Mouse (Mus musculus) testis, adult 2 months (tissue): Measurements from ENCODE around the gene Adgrd1. TPM values are rescaled to one million over a fixed set of nuclear protein-coding genes. Genes with fewer than 3 reads are reported as not detected.

ENCODE experiments used
- H3K27ac ChIP-seq: fragments of 200-500 bp; 2 replicates; pipeline ENCODE4 v1.5.1; 2012; ENCODE audit warnings: low read depth, low read length; ENCODE audit not compliant: control insufficient read depth, insufficient read depth
- H3K27me3 ChIP-seq: fragments of 200-500 bp; 2 replicates; pipeline ENCODE4 v1.6.1; 2012; ENCODE audit warnings: mild to moderate bottlenecking, low read length, moderate library complexity; ENCODE audit not compliant: control insufficient read depth, insufficient read depth
- H3K36me3 ChIP-seq: fragments of 200-500 bp; 2 replicates; pipeline ENCODE4 v1.6.1; 2012; ENCODE audit warnings: mild to moderate bottlenecking, low read length; ENCODE audit not compliant: control insufficient read depth, insufficient read depth
- H3K4me1 ChIP-seq: fragments of 200-500 bp; 2 replicates; pipeline ENCODE4 v1.6.1; 2012; ENCODE audit warnings: low read length; ENCODE audit not compliant: control insufficient read depth, insufficient read depth
- H3K4me3 ChIP-seq: fragments of 200-500 bp; 2 replicates; pipeline ENCODE4 v1.5.1; 2012; ENCODE audit warnings: low read depth, mild to moderate bottlenecking, low read length, moderate library complexity, mixed read lengths; ENCODE audit not compliant: control insufficient read depth
- CTCF ChIP-seq: fragments of 200-500 bp; IDR thresholded peaks from 2 replicates; pipeline ENCODE4 v1.5.1; 2012; ENCODE audit warnings: low read depth, mild to moderate bottlenecking, inconsistent platforms, low read length, moderate library complexity; ENCODE audit not compliant: control insufficient read depth, insufficient read depth, insufficient replicate concordance
- POLR2A ChIP-seq: fragments of 200-500 bp; IDR thresholded peaks from 2 replicates; pipeline ENCODE4 v1.6.1; 2012; ENCODE audit warnings: low read depth, mild to moderate bottlenecking, inconsistent platforms, low read length, moderate library complexity; ENCODE audit not compliant: control insufficient read depth
- polyA plus RNA-seq: library from polyadenylated mRNA; depleted of rRNA; stranded (reverse); fragments of >200 nt; gene quantifications from 2 replicates; pipeline ENCODE4 v1.2.3, GENCODE M21; 2012

Gene Adgrd1
- polyA plus RNA-seq, 1 experiment, result 1.3 TPM

DNA sequence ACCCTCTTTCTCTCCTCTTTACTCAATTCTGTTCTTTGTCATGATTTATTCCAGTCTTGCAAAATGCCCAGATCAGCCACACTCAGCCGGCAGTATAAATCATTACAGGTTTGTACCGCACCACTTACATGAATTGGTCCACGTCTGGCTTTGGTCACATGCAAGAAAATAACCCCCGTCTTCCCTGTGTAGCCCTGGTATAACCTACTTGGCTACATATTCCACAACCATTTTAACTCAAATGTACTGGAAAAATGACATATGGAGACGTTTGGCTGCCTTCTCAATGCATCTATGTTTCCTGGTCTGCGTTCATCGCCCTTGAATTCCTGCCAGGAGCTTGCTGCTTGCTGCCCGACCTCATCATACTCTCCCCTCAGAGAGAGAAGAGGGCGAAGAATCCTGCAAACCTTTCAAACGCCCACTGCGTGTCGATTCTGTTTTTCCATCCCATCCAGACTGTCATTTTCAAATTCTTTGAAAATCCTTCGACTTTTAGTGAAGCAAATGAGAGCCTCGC lies 24.7 kb upstream of the Adgrd1 start:
- Histone ChIP-seq H3K4me1 (no peaks in the 10 kb centered on the region; the same call in 1 of the 2 replicates), H3K27ac (no peak overlapping the region), H3K36me3 (no peaks in the 10 kb centered on the region), H3K4me3 (no peak overlapping the region), H3K27me3 (no peaks in the 10 kb centered on the region)
- TF ChIP-seq POLR2A (no peak), CTCF (no peak)

DNA sequence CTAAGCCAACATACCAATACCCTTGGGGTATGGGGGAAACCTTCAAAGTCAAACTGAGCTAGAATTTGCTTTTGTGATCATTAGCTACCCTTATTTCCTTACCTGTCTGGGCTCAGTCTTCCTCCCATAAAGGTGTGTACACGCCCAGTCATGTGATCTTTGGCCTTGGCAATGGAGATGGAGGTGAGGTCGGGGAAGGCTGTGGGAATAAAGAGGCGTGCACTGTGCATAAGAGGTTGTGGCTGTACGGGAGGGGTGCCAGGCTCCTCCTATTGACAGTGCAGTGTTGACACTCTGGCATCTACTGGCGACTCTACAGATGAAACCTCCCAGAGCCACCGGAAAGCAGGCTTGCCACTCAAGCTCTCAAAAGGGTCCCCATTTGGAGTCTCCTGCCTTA lies 23.1 kb upstream of the Adgrd1 start:
- H3K4me1 ChIP-seq, result no peaks in the 10 kb centered on the region
- H3K36me3 ChIP-seq, result no peaks in the 10 kb centered on the region
- no peak overlapping the region for H3K27ac ChIP-seq
- H3K27me3 ChIP-seq, result no peaks in the 10 kb centered on the region
- H3K4me3 ChIP-seq, result no peak overlapping the region
- no peak for TF ChIP-seq POLR2A
- no peak for TF ChIP-seq CTCF

DNA sequence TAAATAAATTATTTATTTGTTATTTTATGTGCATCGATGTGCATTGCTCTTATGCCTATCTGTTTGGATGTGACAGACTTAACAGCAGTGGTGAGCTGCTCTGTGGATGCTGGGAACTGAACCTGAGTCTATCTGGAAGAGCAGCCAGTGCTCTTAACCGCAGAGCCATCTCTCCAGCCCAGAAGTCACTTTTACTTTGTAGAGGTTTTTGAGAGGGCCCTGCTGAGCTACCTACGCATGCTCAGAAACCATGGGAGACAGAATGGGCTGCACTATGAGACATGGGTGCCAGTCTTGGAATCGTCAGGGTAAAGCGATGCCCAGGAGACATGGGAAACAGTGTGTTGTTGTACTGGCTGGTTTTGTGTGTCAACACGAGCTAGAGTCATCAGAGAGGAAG lies 20.5 kb upstream of the Adgrd1 start:
- Histone ChIP-seq H3K4me3 (no peak overlapping the region), H3K27me3 (no peaks in the 10 kb centered on the region), H3K4me1 (no peaks in the 10 kb centered on the region), H3K27ac (no peak overlapping the region), H3K36me3 (no peaks in the 10 kb centered on the region)
- TF ChIP-seq POLR2A (no peak), CTCF (no peak)

DNA sequence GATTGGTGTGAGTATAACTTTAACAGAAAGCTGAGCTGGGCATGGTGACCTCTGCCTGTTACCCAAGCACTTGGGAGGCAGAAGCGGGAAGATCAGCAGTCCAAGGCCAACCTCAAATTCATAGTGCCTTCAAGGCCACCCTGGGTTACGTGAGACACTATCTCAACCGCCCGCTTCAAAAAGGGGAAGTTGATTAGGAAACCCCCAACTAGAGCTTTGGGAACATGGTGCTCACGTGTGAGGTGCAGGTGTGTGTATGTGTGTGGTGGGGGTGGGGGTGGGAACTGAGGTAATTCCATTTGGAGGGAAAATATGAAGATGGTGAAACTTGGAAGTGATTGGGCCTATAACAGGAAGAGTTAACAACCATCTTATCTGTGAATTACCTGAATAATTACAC lies 19.3 kb upstream of the Adgrd1 start:
- H3K27ac ChIP-seq, result no peak overlapping the region
- TF ChIP-seq CTCF (no peak), POLR2A (no peak)
- no peaks in the 10 kb centered on the region for H3K4me1 ChIP-seq
- H3K36me3 ChIP-seq, result no peaks in the 10 kb centered on the region
- H3K4me3 ChIP-seq, result no peak overlapping the region
- H3K27me3 ChIP-seq, result no peaks in the 10 kb centered on the region

DNA sequence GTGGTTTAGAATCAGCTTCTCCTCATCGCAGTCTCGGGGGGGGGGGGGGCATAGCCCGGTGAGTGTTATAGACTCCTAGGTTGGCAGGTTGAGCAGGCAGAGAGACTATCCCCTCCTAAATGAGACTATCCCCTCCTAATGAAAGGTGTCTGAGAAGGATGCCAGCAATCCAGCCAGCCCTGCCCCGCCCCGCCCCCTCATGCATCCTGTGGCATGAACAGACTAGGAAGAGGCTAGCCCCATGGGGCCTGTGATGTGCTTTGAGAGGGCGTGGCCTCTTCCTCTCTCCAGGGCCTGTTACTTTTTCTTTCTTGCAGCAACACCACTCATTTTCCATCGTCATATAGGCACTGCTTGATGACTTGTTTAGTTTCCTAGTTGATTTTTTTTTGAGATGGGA lies 15.0 kb upstream of the Adgrd1 start:
- TF ChIP-seq CTCF (no peak), POLR2A (no peak)
- no peaks in the 10 kb centered on the region for H3K36me3 ChIP-seq
- H3K27ac ChIP-seq, result no peak overlapping the region

DNA sequence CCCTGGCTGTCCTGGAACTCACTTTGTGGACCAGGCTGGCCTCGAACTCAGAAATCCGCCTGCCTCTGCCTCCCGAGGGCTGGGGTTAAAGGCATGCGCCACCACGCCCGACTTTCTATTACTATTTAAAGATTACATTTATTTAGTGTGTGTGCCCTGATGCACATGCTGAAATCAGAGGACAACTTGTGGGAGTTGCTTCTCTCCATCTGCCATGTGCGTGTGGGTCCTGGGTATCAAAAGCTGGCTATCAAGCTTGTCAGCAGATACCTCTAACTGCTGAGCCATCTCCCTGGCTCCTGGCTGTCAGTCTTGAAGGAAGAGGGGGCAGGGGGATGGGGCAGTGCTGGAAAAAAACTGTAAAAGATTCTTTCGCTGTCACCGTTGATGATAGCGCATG lies 11.4 kb upstream of the Adgrd1 start:
- no peak for TF ChIP-seq POLR2A
- TF ChIP-seq CTCF, result no peak

More for the DNA sequence above, 15.0 kb upstream of the Adgrd1 start:
- Histone ChIP-seq H3K4me3 (no peak overlapping the region), H3K27me3 (no peaks in the 10 kb centered on the region), H3K4me1 (no peaks in the 10 kb centered on the region)

DNA sequence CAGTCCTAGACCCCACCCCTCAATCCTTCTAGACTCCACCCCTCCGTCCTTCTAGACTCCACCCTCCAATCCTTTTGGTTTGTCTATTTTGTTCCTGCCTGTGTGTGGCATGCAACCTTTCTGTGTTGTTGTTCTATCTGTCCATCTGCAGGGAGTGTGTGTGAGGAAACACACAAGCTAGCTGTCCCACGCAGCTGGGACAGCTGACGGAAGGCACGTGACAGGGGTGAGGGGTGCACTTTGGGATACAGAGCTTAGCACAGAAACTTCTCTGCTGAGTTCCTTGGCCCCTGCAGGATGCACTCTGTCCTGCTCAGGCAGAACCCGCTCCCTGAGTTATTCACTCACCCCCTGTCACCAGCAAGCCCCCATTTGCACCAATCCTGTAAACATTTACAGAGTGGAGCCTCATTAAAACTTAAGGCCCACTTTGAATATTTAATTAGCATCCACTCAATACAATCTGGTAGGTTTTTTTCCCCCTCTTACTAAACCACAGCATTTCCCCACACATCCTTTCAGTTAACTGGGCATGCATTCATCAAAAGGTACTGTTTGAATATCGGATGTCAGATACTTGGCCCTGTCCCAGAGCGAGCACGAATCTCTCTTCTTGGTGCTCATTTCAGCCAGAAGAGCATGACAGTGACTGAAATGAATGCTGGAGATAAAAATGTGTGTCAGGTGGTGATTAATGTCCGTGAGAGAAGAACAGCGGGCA lies 4.0 kb upstream of the Adgrd1 start:
- Histone ChIP-seq H3K4me3 (no peak overlapping the region), H3K4me1 (no peaks in the 10 kb centered on the region), H3K27ac (no peak overlapping the region), H3K27me3 (no peaks in the 10 kb centered on the region), H3K36me3 (no peaks in the 10 kb centered on the region)
- TF ChIP-seq CTCF (no peak), POLR2A (no peak)

More for the DNA sequence above, 11.4 kb upstream of the Adgrd1 start:
- Histone ChIP-seq H3K4me3 (no peak overlapping the region), H3K4me1 (no peaks in the 10 kb centered on the region), H3K36me3 (no peaks in the 10 kb centered on the region), H3K27me3 (no peaks in the 10 kb centered on the region), H3K27ac (no peak overlapping the region)
